Mouse (Mus musculus) liver, embryonic 14.5 days (tissue): Measurements from ENCODE around the gene Fbxl5.

Experiments
- CTCF ChIP-seq: IDR thresholded peaks from 2 replicates; pipeline ENCODE4 v1.5.1; 2016; ENCODE audit warnings: antibody characterized with exemption, low read depth, control low read depth
- EP300 ChIP-seq: IDR thresholded peaks from 2 replicates; pipeline ENCODE4 v1.6.1; 2016; ENCODE audit warnings: antibody characterized with exemption, low read depth

GRCm38 (mm10) chr5:43841144-43842010, 19.9 kb upstream of the Fbxl5 start:
- TF ChIP-seq CTCF (peak; percentile 75), EP300 (no peak)
